Mouse (Mus musculus) heart, adult 2 months (tissue): ENCODE results near the gene Ccdc151. TPM values are rescaled to one million over a fixed set of nuclear protein-coding genes. Genes with fewer than 3 reads are reported as not detected.

Experiments used
- DNase-seq, 2 experiments: peaks; one replicate each; pipeline ENCODE4 v3.0.0; 2021
- H3K27ac ChIP-seq: fragments of 200-600 bp; 2 replicates; pipeline ENCODE4 v1.8.1; 2022
- H3K27me3 ChIP-seq: fragments of 200-500 bp; 2 replicates; pipeline ENCODE4 v1.6.1; 2012; ENCODE audit warnings: mild to moderate bottlenecking, low read length, inconsistent platforms, mixed read lengths; ENCODE audit not compliant: control insufficient read depth, insufficient read depth
- H3K36me3 ChIP-seq: fragments of 200-500 bp; 2 replicates; pipeline ENCODE4 v1.6.1; 2012; ENCODE audit warnings: low read length, inconsistent platforms; ENCODE audit not compliant: control insufficient read depth, insufficient read depth
- H3K4me1 ChIP-seq: fragments of 200-500 bp; 2 replicates; pipeline ENCODE4 v1.6.1; 2011; ENCODE audit warnings: low read length; ENCODE audit not compliant: control insufficient read depth, insufficient read depth
- H3K4me3 ChIP-seq: fragments of 200-600 bp; 2 replicates; pipeline ENCODE4 v1.8.1; 2022
- H3K79me2 ChIP-seq: fragments of 200-500 bp; replicated peaks from 2 replicates; pipeline ENCODE4 v1.6.1; 2012; ENCODE audit warnings: mild to moderate bottlenecking, inconsistent platforms, low read length, moderate library complexity, mixed read lengths; ENCODE audit not compliant: control insufficient read depth, insufficient read depth
- H3K9ac ChIP-seq: fragments of 200-500 bp; 2 replicates; pipeline ENCODE4 v1.6.1; 2012; ENCODE audit warnings: low read depth, mild to moderate bottlenecking, control low read depth, inconsistent platforms, low read length, mixed read lengths
- CTCF ChIP-seq: fragments of 200-600 bp; IDR thresholded peaks from 2 replicates; pipeline ENCODE4 v1.8.1; 2022; ENCODE audit warnings: antibody characterized with exemption, mild to moderate bottlenecking, moderate library complexity
- EP300 ChIP-seq: fragments of 200-500 bp; IDR thresholded peaks from 2 replicates; pipeline ENCODE4 v1.6.1; 2011; ENCODE audit warnings: low read depth, low read length, control low read depth; ENCODE audit not compliant: insufficient read depth
- POLR2A ChIP-seq: fragments of 200-500 bp; IDR thresholded peaks from 2 replicates; pipeline ENCODE4 v1.6.1; 2011; ENCODE audit warnings: mild to moderate bottlenecking, low read depth, low read length, control low read depth; ENCODE audit not compliant: insufficient read depth
- WGBS: fragments of 180-500 bp; shearing (Covaris S2); methylation state at CpG from one replicate; pipeline ENCODE4 v1.1.7; 2018; 5-methylcytosine and 5-hydroxymethylcytosine counted together
- intact Hi-C: fragments of 180-260 bp; cut with DNase I; formaldehyde crosslinking; loops from one replicate; pipeline ENCODE4 v1.15.1; 2025
- polyA plus RNA-seq: library from polyadenylated mRNA; depleted of rRNA; stranded (reverse); fragments of >200 nt; gene quantifications from 2 replicates; pipeline ENCODE4 v1.2.3, GENCODE M21; 2012
- total RNA-seq, 2 experiments: library from RNA; stranded (reverse); gene quantifications; 2 replicates each; pipeline ENCODE4 v1.2.3; 2021

Ccdc151 gene
- total and polyA plus RNA-seq, 3 experiments = 0.09 to 0.21 TPM; not detected in 1

DNA sequence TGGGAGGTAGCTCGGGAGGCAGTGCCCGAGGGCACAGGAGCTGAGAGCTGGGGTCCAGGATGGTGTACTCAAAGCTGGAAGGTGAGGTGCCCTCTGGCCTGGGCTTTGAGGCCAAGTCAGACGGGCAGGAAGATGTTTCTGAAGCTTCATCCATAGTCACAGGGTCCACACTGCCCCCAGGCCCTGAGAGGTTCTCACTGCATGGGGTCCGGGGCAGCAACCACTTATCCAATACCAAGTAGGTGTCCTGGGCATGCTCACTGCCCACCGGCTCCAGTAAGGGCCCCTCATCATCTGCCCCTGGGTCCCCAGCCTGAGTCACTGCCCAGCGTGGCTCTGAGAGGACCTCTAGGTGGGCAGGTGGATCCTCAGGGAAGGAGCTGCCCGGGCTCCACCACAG lies 43.2 kb downstream of the Ccdc151 start:
- no peak overlapping the region for H3K27ac ChIP-seq
- no peak overlapping the region for H3K4me3 ChIP-seq
- H3K79me2 ChIP-seq = no peaks in the 10 kb centered on the region
- no peaks in the 10 kb centered on the region for H3K36me3 ChIP-seq
- WGBS = 92% methylated on average over 7 of the region's 7 CpGs
- no peaks in the 10 kb centered on the region for H3K27me3 ChIP-seq
- intact Hi-C loops = no loop called here
- DNase-seq = no peak
- no peaks in the 10 kb centered on the region; the same call in 1 of the 2 replicates for H3K4me1 ChIP-seq
- no peak overlapping the region for H3K9ac ChIP-seq
- no peak for TF ChIP-seq POLR2A
- TF ChIP-seq CTCF = no peak
- TF ChIP-seq EP300 = no peak

DNA sequence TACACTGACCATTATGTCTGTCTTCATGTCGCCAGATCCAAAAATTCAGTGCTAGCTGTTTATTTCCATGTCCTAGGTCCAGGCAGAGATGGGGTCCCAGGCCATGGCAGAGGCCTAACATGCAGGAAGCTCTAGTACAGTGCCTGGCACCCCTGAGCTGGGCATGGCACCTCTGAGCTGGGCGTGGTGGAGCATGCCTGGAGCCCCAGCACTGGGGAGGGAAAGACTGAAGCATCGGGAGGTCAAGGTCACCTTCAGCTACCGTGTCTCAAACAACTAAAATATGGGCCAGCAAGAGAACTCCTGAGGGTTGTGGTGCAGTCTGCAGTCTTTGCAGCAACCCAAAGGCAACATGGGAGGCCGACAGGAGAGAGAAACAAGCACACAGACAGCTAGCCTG lies 44.1 kb downstream of the Ccdc151 start:
- Histone ChIP-seq H3K79me2 (no peaks in the 10 kb centered on the region), H3K36me3 (no peaks in the 10 kb centered on the region), H3K27ac (no peak overlapping the region), H3K4me3 (no peak overlapping the region), H3K9ac (no peak overlapping the region), H3K4me1 (no peaks in the 10 kb centered on the region; the same call in 1 of the 2 replicates), H3K27me3 (no peaks in the 10 kb centered on the region)
- TF ChIP-seq CTCF (no peak), POLR2A (no peak), EP300 (no peak)
- no peak for DNase-seq
- 71% methylated on average over 5 of the region's 5 CpGs for WGBS
- intact Hi-C loops = no loop called here

DNA sequence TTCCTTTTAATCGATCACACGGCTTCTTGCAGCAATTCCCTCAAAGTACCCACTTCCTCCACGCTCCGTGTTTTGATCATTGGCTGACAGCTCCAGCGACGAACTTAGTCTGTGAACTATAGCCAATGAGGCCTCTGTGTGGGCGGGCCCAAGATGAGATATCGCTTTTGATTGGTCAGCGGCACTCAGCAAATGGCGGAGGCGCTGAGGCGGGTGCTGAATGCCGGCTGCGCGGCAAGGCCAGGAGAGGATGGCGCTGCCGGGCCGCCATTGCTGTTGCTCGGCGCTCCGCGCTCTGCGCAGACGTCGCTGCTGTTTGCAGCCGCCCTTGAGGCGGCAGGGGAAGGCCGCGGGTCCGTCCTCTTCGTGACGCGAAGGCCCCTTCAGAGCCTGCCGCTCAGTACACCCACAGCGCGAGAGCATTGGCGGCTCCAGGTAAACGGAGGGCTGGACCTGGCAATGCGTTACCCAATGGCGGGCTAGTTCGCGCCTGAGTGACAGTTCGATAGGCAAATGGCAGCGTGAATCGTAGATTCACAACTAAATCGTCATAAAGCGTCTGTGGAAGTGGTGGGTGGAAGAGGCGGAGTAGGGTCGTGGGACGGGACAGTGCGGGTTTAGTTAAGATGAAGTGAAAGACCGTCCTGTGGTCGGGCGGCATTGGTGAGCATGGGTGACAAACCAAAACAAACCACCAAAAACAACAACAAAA lies 46.7 kb downstream of the Ccdc151 start, which contains the start of gene Swsap1:
Gene Swsap1 (plus strand): TSS at position 186 of the 712 bp plus-strand sequence.
- Histone ChIP-seq H3K36me3 (no peaks in the 10 kb centered on the region), H3K4me3 (peak within 1 kb of the TSS; percentile 87), H3K27me3 (no peaks in the 10 kb centered on the region), H3K27ac (peak within 1 kb of the TSS; percentile 98), H3K9ac (peak within 1 kb of the TSS; percentile 82), H3K79me2 (no peaks in the 10 kb centered on the region), H3K4me1 (no peaks in the 10 kb centered on the region)
- TF ChIP-seq POLR2A (peak; percentile 71), EP300 (peak; percentile 69), CTCF (no peak)
- intact Hi-C loops = loop anchor here (2.0 kb wide), 2 partner anchors 31 to 47 kb away; partner anchors contain the start of genes Ccdc151 and Prkcsh
- DNase-seq = peak; percentile 99
- under 1% methylated on average over 54 of the region's 54 CpGs for WGBS

- intact Hi-C loops = loop anchor here (2.0 kb wide), 2 partner anchors 30 to 48 kb away; partner anchors contain the start of genes Ccdc151 and Prkcsh
- WGBS = 2% methylated on average over 18 of the region's 18 CpGs
- no peaks in the 10 kb centered on the region for H3K27me3 ChIP-seq
- DNase-seq = no peak
- H3K4me3 ChIP-seq = peak overlapping the region; percentile 87
- H3K4me1 ChIP-seq = no peaks in the 10 kb centered on the region
- H3K79me2 ChIP-seq = no peaks in the 10 kb centered on the region
- H3K27ac ChIP-seq = peak overlapping the region; percentile 98
- H3K9ac ChIP-seq = peak overlapping the region; percentile 35; the same call in 1 of the 2 replicates
- no peaks in the 10 kb centered on the region for H3K36me3 ChIP-seq
- TF ChIP-seq EP300 (0 out of 2 replicates have a peak, but pooled peaks have one; percentile 46), POLR2A (no peak), CTCF (peak; percentile 55)
These were observed 47.2 kb downstream of the Ccdc151 start for GRCm38 (mm10) chr9:21955225-21955569.

DNA sequence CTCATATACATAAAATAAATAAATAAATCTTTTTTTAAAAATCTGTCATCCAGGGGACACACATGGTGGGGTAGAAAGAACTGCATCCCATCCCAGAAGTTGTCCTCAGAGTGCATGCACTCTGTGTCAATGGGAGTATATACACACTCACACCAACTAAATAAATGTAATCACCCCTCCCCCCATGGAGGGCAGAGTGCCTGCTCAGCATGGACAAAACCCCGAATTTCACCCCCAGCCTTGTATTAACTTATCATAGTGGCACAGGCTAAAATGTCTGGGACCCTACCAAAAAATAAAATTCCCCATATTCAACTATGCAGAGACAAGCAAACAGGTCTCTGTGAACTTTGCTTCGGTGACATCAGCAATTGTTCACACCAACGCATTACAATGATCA lies 47.8 kb downstream of the Ccdc151 start:
- Histone ChIP-seq H3K4me3 (no peak overlapping the region), H3K4me1 (no peaks in the 10 kb centered on the region), H3K27ac (no peak overlapping the region), H3K9ac (no peak overlapping the region), H3K27me3 (no peaks in the 10 kb centered on the region), H3K36me3 (no peaks in the 10 kb centered on the region), H3K79me2 (no peaks in the 10 kb centered on the region)
- intact Hi-C loops = loop anchor here (2.0 kb wide), 2 partner anchors 30 to 48 kb away; partner anchors contain the start of genes Ccdc151 and Prkcsh
- no peak for DNase-seq
- no peak for TF ChIP-seq POLR2A
- no peak for TF ChIP-seq CTCF
- no peak for TF ChIP-seq EP300
- WGBS = 70% methylated on average over 3 of the region's 3 CpGs

DNA sequence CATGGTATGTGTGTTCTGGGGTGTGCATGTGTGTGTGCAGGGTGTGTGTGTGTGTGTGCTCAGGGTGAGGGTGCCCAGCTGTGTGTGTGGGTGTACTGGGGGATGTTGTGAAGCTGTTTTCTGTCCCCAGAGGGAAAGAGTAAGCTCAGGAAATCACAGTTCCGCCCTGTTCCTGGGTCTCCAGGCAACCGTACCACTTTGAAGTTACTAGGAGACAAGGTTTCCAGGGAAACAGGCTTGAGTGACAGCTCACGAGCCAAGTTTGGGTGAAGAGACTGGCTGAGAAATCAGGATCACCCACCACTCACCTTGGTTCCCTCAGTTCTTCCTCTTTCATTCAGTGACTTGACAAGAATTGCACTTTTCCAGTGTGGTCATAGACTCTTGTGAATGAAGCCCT lies 48.8 kb downstream of the Ccdc151 start:
- H3K4me1 ChIP-seq = no peaks in the 10 kb centered on the region
- H3K4me3 ChIP-seq = no peak overlapping the region
- TF ChIP-seq EP300 = no peak
- no peak for TF ChIP-seq POLR2A
- TF ChIP-seq CTCF = no peak
- no peaks in the 10 kb centered on the region for H3K27me3 ChIP-seq
- H3K36me3 ChIP-seq = no peaks in the 10 kb centered on the region
- no peak overlapping the region for H3K27ac ChIP-seq
- WGBS = 5% methylated on average over 3 of the region's 3 CpGs
- H3K79me2 ChIP-seq = no peaks in the 10 kb centered on the region
- intact Hi-C loops = no loop called here
- no peak for DNase-seq
- H3K9ac ChIP-seq = no peak overlapping the region
